Mouse (Mus musculus): ENCODE data around the gene Fahd1. TPM values are rescaled to one million over a fixed set of nuclear protein-coding genes. Genes with fewer than 3 reads are reported as not detected.

The Fahd1 gene
- 21.8 and 25.1 TPM in 2 replicates for polyA plus RNA-seq (2012; rRNA removed)

DNA sequence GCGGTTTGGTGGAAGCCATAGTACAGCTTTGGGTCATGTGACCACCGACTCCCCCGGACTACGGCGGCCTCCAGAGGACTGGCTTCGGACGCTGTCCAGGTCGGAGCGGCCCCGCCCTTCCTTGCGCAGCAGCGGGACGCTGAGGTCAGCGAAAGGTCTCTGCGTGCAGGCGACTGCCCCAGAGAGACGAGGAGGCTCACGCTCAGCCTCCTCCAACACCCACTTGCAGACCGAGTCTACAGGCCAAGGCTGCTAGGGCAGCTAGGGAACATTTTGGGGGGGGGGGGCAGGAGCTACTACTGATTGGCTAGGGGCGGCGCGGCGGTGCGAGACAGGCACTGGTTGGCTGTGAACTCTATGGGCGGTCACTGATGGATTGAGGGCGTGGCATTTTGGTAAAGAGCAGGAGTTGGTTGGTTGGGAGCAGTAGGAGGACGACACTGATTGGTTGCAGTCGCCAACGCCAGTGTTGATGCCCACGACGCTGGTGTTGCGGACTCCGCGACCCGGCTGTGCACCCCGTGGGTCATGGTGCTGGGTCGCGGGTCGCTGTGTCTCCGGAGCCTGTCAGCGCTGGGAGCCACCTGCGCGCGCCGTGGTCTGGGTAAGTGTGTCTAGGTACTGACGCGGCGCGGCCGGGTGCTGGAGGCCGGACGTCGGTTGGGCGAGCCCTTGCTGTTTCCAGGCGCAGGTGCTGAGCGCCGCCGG, at the start of gene Fahd1:
TSS of gene Fahd1 (minus strand) at position 300 of the 708 bp plus-strand sequence.
- TF ChIP-seq CTCF (IDR thresholded peaks at IDR 0.05; ENCODE audit: extremely low read depth, insufficient read depth, low read length) (no peak), POLR2A (IDR thresholded peaks at IDR 0.05; ENCODE audit: extremely low read depth, insufficient read depth, low read length) (peak; percentile 75; the same call in 1 of the 2 replicates)
- peaks cover 8% of the 10 kb centered on the region for H3K4me1 ChIP-seq (ENCODE audit: control insufficient read depth, insufficient read depth, low read length)
- H3K27ac ChIP-seq (ENCODE audit: insufficient read depth, low read length) = peak within 1 kb of the TSS; percentile 96
- H3K4me3 ChIP-seq (ENCODE audit: insufficient read depth, low read length) = peak within 1 kb of the TSS; percentile 72

DNA sequence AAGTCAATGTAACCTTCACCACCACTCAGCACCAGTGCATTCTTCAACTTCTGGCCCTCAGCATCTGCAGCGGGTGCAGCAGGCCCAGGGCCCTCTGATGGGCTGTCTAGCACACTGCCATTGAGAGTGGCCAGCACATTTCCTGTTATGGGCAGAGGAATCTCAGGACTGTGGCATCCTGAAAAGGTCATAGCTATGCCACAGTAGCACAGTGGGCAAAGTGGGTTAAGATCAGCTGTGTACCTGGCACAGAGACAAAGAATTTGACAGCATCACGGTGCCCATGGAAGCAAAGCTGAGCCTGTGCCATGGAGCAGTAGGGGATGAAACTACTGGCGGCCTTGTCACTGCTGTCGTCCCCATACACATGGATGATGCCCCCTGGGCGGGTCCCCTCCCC, 49.0 kb upstream of the Fahd1 start:
- Histone ChIP-seq H3K4me3 (ENCODE audit: insufficient read depth, low read length) (no peak overlapping the region), H3K4me1 (ENCODE audit: control insufficient read depth, insufficient read depth, low read length) (peaks cover 5% of the 10 kb centered on the region; the same call in 1 of the 2 replicates), H3K27ac (ENCODE audit: insufficient read depth, low read length) (no peak overlapping the region)
- TF ChIP-seq CTCF (IDR thresholded peaks at IDR 0.05; ENCODE audit: extremely low read depth, insufficient read depth, low read length) (no peak), POLR2A (IDR thresholded peaks at IDR 0.05; ENCODE audit: extremely low read depth, insufficient read depth, low read length) (no peak)

DNA sequence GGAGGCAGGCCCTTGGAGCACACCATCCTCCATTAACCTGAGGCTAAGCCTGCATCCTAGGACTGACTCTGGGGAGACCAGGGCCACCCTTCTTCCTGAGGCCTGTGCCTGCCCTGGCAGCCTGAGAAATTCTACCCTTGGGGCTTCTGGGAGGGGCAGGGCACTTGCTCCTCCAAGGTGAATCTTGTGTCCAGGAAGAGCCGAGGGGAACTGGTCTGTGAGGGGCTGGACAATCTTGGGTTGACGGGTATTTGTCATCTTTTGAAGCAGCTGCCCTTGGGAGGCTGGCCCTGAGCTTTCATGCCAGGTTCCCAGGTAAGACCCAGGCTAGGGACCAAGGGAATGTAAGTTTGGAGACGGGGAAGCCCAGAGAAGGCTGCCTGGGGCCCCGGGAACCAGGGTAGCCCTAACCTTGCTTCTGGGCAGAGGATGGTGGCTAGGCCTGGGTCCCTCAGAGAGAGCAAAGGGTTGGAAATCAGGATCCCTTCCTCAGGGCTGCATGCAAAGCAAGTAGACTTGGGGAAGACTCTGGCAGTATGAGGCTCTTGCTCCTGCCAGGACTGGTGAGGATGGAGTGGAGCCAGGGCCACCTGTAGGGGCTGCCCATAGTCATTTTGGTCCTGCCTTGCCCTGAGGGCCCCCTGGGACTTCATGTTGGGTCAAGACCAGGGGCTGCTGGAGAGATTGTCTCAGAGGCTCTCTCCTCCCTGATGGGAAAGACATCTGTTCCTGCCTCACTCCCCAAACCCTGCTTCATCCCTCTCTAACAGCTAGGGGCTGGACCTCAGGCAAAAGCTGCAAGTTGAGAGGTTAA, 48.1 kb upstream of the Fahd1 start:
- Histone ChIP-seq H3K4me3 (ENCODE audit: insufficient read depth, low read length) (peak overlapping the region; percentile 80; the same call in 1 of the 2 replicates), H3K27ac (ENCODE audit: insufficient read depth, low read length) (no peak overlapping the region), H3K4me1 (ENCODE audit: control insufficient read depth, insufficient read depth, low read length) (peaks cover 5% of the 10 kb centered on the region; the same call in 1 of the 2 replicates)
- TF ChIP-seq CTCF (IDR thresholded peaks at IDR 0.05; ENCODE audit: extremely low read depth, insufficient read depth, low read length) (no peak), POLR2A (IDR thresholded peaks at IDR 0.05; ENCODE audit: extremely low read depth, insufficient read depth, low read length) (no peak; the same call in 1 of the 2 replicates)

DNA sequence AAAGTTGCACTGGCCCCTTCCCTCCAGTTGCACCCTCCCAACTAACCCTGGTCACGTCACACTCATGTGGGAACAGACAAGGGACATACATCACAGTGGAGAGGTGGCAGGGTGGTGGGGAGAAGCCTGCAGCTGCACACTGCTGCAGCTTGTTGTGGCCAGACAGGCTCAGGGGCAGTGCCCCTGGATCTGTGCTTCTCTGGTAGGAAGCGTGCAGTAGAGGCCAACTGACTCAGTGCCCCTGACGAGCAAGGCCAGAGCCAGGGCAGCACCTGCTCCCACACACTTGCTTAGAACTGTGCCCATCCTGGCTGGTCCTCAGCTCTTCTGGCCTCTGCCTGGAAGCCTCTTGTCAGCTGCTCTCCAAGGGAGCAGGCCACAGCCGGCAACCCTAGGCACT, 47.4 kb upstream of the Fahd1 start:
- TF ChIP-seq CTCF (IDR thresholded peaks at IDR 0.05; ENCODE audit: extremely low read depth, insufficient read depth, low read length) = no peak
- peak; percentile 16; the same call in 1 of the 2 replicates for TF ChIP-seq POLR2A (IDR thresholded peaks at IDR 0.05; ENCODE audit: extremely low read depth, insufficient read depth, low read length)
- H3K4me3 ChIP-seq (ENCODE audit: insufficient read depth, low read length) = peak overlapping the region; percentile 80
- H3K27ac ChIP-seq (ENCODE audit: insufficient read depth, low read length) = no peak overlapping the region
- H3K4me1 ChIP-seq (ENCODE audit: control insufficient read depth, insufficient read depth, low read length) = peaks cover 5% of the 10 kb centered on the region; the same call in 1 of the 2 replicates

DNA sequence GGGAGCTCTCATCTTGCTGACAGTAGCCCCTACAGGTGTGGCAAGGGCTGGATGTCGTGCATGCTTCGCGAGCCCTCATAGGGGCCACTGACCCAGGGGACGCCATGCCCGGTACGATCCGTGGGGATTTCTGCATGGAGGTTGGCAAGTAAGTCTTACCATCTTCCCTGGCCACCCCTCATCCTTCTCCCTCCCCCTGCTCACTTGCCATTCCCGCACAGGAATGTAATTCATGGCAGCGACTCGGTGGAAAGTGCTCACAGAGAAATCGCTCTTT, 46.8 kb upstream of the Fahd1 start:
- peak overlapping the region; percentile 80 for H3K4me3 ChIP-seq (ENCODE audit: insufficient read depth, low read length)
- peaks cover 5% of the 10 kb centered on the region; the same call in 1 of the 2 replicates for H3K4me1 ChIP-seq (ENCODE audit: control insufficient read depth, insufficient read depth, low read length)
- TF ChIP-seq POLR2A (IDR thresholded peaks at IDR 0.05; ENCODE audit: extremely low read depth, insufficient read depth, low read length) (no peak), CTCF (IDR thresholded peaks at IDR 0.05; ENCODE audit: extremely low read depth, insufficient read depth, low read length) (no peak)
- H3K27ac ChIP-seq (ENCODE audit: insufficient read depth, low read length) = peak overlapping the region; percentile 85

DNA sequence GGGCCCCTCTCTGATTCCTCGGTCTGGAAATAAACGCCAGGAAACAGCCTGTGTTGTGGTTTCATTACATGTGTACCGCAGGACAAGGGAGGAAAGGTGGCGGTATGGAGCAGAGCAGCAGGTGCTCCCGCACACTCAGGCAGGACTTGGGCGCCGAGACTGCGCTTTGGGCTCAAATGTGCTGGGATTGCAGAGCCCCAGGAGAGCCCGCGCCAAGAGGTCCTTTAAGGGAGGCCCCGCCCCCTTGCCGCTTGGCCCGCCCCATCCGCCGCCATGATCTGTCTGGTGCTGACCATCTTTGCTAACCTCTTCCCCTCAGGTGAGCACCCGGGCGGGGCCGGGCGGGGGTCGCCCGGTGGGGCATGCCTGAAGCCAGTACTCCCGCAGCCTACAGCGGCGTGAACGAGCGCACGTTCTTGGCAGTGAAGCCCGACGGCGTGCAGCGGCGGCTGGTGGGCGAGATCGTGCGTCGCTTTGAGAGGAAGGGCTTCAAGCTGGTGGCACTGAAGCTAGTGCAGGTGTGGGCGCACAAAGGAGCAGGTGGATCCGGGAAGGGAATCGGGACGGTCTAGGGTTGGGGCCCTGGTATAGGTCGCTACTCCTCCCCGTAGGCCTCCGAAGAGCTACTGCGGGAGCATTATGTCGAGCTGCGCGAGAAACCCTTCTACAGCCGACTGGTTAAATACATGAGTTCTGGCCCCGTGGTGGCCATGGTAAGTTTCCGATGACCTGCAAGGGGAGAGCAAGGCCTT, 46.3 kb upstream of the Fahd1 start, which contains the start of gene Nme3:
TSS of gene Nme3 (plus strand) at position 260 of the 752 bp plus-strand sequence.
- Histone ChIP-seq H3K4me3 (ENCODE audit: insufficient read depth, low read length) (peak within 1 kb of the TSS; percentile 80), H3K4me1 (ENCODE audit: control insufficient read depth, insufficient read depth, low read length) (peaks cover 5% of the 10 kb centered on the region; the same call in 1 of the 2 replicates), H3K27ac (ENCODE audit: insufficient read depth, low read length) (peak within 1 kb of the TSS; percentile 85)
- TF ChIP-seq CTCF (IDR thresholded peaks at IDR 0.05; ENCODE audit: extremely low read depth, insufficient read depth, low read length) (no peak), POLR2A (IDR thresholded peaks at IDR 0.05; ENCODE audit: extremely low read depth, insufficient read depth, low read length) (peak; percentile 58; the same call in 1 of the 2 replicates)

DNA sequence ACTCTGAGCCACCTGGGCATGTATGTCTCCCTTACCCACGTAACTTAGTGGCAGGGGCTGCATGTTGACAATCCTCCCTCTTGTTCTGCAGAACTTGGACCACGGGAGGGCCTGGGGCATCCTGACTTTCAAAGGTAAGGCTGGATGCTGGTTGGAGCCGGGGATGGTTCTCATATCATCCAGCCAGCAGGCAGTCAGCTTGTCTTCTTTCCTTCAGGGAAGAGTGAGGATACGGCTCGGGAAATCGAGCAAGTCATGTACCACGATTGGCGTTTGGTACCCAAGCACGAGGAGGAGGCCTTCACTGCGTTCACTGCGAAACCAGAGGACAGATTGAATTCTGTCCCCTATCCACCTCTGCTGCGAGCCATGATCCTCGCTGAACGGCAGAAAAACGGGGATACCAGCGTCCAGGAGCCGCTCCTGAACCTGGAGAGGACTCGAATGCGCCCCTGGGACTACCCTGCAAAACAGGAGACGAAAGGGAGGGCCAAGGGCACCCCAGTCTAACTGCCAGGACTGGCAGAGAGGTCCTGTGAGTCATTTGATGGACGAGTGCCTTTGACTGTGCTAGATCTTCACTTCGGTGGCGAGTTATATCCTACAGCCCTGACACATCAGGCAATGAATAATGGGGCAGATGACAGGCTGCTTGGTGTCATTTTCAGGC, 45.5 kb upstream of the Fahd1 start:
- Histone ChIP-seq H3K4me3 (ENCODE audit: insufficient read depth, low read length) (peak overlapping the region; percentile 80), H3K27ac (ENCODE audit: insufficient read depth, low read length) (peak overlapping the region; percentile 85), H3K4me1 (ENCODE audit: control insufficient read depth, insufficient read depth, low read length) (peaks cover 5% of the 10 kb centered on the region; the same call in 1 of the 2 replicates)
- TF ChIP-seq POLR2A (IDR thresholded peaks at IDR 0.05; ENCODE audit: extremely low read depth, insufficient read depth, low read length) = no peak
- no peak for TF ChIP-seq CTCF (IDR thresholded peaks at IDR 0.05; ENCODE audit: extremely low read depth, insufficient read depth, low read length)

DNA sequence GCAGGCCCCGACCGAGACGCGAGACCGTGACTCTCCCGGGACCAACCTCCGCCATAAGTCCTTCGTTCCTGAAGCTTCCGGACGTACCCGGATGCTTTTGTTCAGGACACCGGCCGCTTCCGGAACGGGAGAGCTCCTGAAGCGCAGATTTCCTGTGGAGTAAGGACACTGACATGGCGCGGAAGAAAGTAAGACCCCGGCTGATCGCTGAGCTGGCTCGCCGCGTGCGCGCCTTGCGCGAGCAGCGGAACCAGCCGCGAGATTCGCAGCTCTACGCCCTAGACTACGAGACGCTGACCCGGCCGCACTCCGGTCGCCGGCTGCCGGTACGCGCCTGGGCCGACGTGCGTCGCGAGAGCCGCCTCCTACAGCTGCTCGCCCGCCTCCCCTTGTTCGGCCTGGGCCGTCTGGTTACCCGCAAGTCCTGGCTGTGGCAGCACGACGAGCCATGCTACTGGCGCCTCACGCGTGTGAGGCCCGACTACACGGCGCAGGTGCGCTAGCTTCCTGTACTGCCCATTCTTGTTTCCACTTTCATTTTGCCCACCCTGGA, 44.9 kb upstream of the Fahd1 start, which contains the start of the genes Eme2 and Mrps34:
TSS of gene Eme2 (minus strand) at position 93 of the 553 bp plus-strand sequence.
TSS of gene Mrps34 (plus strand) at position 122 of the 553 bp plus-strand sequence.
- Histone ChIP-seq H3K4me1 (ENCODE audit: control insufficient read depth, insufficient read depth, low read length) (peaks cover 5% of the 10 kb centered on the region; the same call in 1 of the 2 replicates), H3K4me3 (ENCODE audit: insufficient read depth, low read length) (peak within 1 kb of the TSS; percentile 80), H3K27ac (ENCODE audit: insufficient read depth, low read length) (peak within 1 kb of the TSS; percentile 85)
- TF ChIP-seq POLR2A (IDR thresholded peaks at IDR 0.05; ENCODE audit: extremely low read depth, insufficient read depth, low read length) (peak; percentile 75), CTCF (IDR thresholded peaks at IDR 0.05; ENCODE audit: extremely low read depth, insufficient read depth, low read length) (no peak)

All from cortical plate, adult 2 months (tissue).